Mouse (Mus musculus) heart, embryonic 11.5 days (tissue): ENCODE data around the gene Selenon. TPM values are rescaled to one million over a fixed set of nuclear protein-coding genes. Genes with fewer than 3 reads are reported as not detected.

ENCODE experiments used
- ATAC-seq: fragments of 200-750 bp; cut with Nextera tagmentation; replicated peaks from 2 replicates; pipeline ENCODE4 v1.8.0; 2017; ENCODE audit warnings: moderate library complexity; ENCODE audit not compliant: insufficient number of reproducible peaks, low FRiP score, low TSS enrichment
- H3K27ac ChIP-seq: fragments of 300-500 bp; sonication (generic); 2 replicates; pipeline ENCODE4 v1.5.1; 2014; ENCODE audit warnings: mild to moderate bottlenecking, low read depth, low read length
- H3K27me3 ChIP-seq: fragments of 300-500 bp; sonication (generic); 2 replicates; pipeline ENCODE4 v1.6.1; 2014; ENCODE audit warnings: mild to moderate bottlenecking, low read length, mixed read lengths; ENCODE audit not compliant: control insufficient read depth, insufficient read depth
- H3K36me3 ChIP-seq: fragments of 300-500 bp; sonication (generic); 2 replicates; pipeline ENCODE4 v1.6.1; 2014; ENCODE audit warnings: mild to moderate bottlenecking, low read length, moderate library complexity, mixed read lengths; ENCODE audit not compliant: control insufficient read depth, insufficient read depth
- H3K4me1 ChIP-seq: fragments of 300-500 bp; sonication (generic); 2 replicates; pipeline ENCODE4 v1.6.1; 2014; ENCODE audit warnings: low read length; ENCODE audit not compliant: control insufficient read depth, insufficient read depth
- H3K4me2 ChIP-seq: fragments of 300-500 bp; sonication (generic); 2 replicates; pipeline ENCODE4 v1.6.1; 2014; ENCODE audit warnings: mild to moderate bottlenecking, moderate library complexity
- H3K4me3 ChIP-seq: fragments of 300-500 bp; sonication (generic); 2 replicates; pipeline ENCODE4 v1.5.1; 2014; ENCODE audit warnings: low read depth, low read length
- H3K9ac ChIP-seq: fragments of 300-500 bp; sonication (generic); 2 replicates; pipeline ENCODE4 v1.6.1; 2014; ENCODE audit warnings: mild to moderate bottlenecking, low read depth, low read length, moderate library complexity
- H3K9me3 ChIP-seq: fragments of 300-500 bp; sonication (generic); replicated peaks from 2 replicates; pipeline ENCODE4 v1.6.1; 2016; ENCODE audit warnings: low read length; ENCODE audit not compliant: control insufficient read depth
- WGBS: fragments of 180-500 bp; shearing (Covaris S2); extraction: QIAGEN DNeasy Blood & Tissue Kit; methylation state at CpG from one replicate; pipeline ENCODE4 v1.1.7; 2014; ENCODE audit not compliant: insufficient replicate concordance; 5-methylcytosine and 5-hydroxymethylcytosine counted together
- polyA plus RNA-seq: library from polyadenylated mRNA; unstranded; fragments of >200 nt; fragmentation: Nextera tagmentation; extraction: Ambion mirVana; gene quantifications from 2 replicates; pipeline ENCODE4 v1.2.1, GENCODE M21; 2014

The Selenon gene
- polyA plus RNA-seq, 1 experiment from 2014 or later, result 22.4 TPM

GRCm38 (mm10) chr4:134590227-134590926, 38.4 kb upstream of the Selenon start:
- Histone ChIP-seq H3K36me3 (0 out of 2 replicates have a peak, but pooled peaks cover 3% of the 10 kb centered on the region), H3K27ac (no peak overlapping the region), H3K4me3 (no peak overlapping the region), H3K9me3 (no peaks in the 10 kb centered on the region), H3K4me1 (peaks cover 5% of the 10 kb centered on the region), H3K9ac (no peak overlapping the region), H3K27me3 (no peaks in the 10 kb centered on the region), H3K4me2 (no peak overlapping the region)
- WGBS, result 75% methylated on average over 10 of the region's 10 CpGs
- no peak for ATAC-seq

- H3K36me3 ChIP-seq, result 0 out of 2 replicates have a peak, but pooled peaks cover 3% of the 10 kb centered on the region
- H3K4me2 ChIP-seq, result no peak overlapping the region
- ATAC-seq, result no peak
- H3K9ac ChIP-seq, result no peak overlapping the region
- peaks cover 5% of the 10 kb centered on the region for H3K4me1 ChIP-seq
- H3K27ac ChIP-seq, result no peak overlapping the region
- 78% methylated on average over 9 of the region's 9 CpGs for WGBS
- H3K27me3 ChIP-seq, result no peaks in the 10 kb centered on the region
- no peak overlapping the region for H3K4me3 ChIP-seq
- H3K9me3 ChIP-seq, result no peaks in the 10 kb centered on the region
Observed at GRCm38 (mm10) chr4:134589786-134590185, 37.8 kb upstream of the Selenon start.

- no peaks in the 10 kb centered on the region for H3K9me3 ChIP-seq
- H3K27ac ChIP-seq, result no peak overlapping the region
- no peak overlapping the region for H3K4me3 ChIP-seq
- no peaks in the 10 kb centered on the region for H3K27me3 ChIP-seq
- H3K4me2 ChIP-seq, result no peak overlapping the region
- peaks cover 5% of the 10 kb centered on the region for H3K4me1 ChIP-seq
- ATAC-seq, result no peak
- no peak overlapping the region for H3K9ac ChIP-seq
- 0 out of 2 replicates have a peak, but pooled peaks cover 3% of the 10 kb centered on the region for H3K36me3 ChIP-seq
- WGBS, result 88% methylated on average over 5 of the region's 5 CpGs
Observed at GRCm38 (mm10) chr4:134588951-134589350, 37.0 kb upstream of the Selenon start.

GRCm38 (mm10) chr4:134588287-134588686, 36.3 kb upstream of the Selenon start:
- 83% methylated on average over 9 of the region's 9 CpGs for WGBS
- Histone ChIP-seq H3K27me3 (no peaks in the 10 kb centered on the region), H3K36me3 (0 out of 2 replicates have a peak, but pooled peaks cover 3% of the 10 kb centered on the region), H3K9ac (no peak overlapping the region), H3K4me1 (peaks cover 5% of the 10 kb centered on the region), H3K27ac (no peak overlapping the region), H3K4me3 (no peak overlapping the region), H3K4me2 (no peak overlapping the region), H3K9me3 (no peaks in the 10 kb centered on the region)
- ATAC-seq, result no peak

- Histone ChIP-seq H3K4me3 (no peak overlapping the region), H3K4me1 (peaks cover 5% of the 10 kb centered on the region), H3K9ac (no peak overlapping the region), H3K27ac (no peak overlapping the region), H3K27me3 (no peaks in the 10 kb centered on the region), H3K36me3 (0 out of 2 replicates have a peak, but pooled peaks cover 3% of the 10 kb centered on the region), H3K4me2 (no peak overlapping the region), H3K9me3 (no peaks in the 10 kb centered on the region)
- no peak for ATAC-seq
- WGBS, result 59% methylated on average over 11 of the region's 11 CpGs
Observed at GRCm38 (mm10) chr4:134587636-134588197, 35.8 kb upstream of the Selenon start.

- Histone ChIP-seq H3K9ac (no peak overlapping the region), H3K4me3 (no peak overlapping the region), H3K4me1 (peaks cover 5% of the 10 kb centered on the region), H3K9me3 (no peaks in the 10 kb centered on the region), H3K4me2 (no peak overlapping the region), H3K36me3 (0 out of 2 replicates have a peak, but pooled peaks cover 3% of the 10 kb centered on the region), H3K27ac (no peak overlapping the region), H3K27me3 (no peaks in the 10 kb centered on the region)
- no peak for ATAC-seq
- WGBS, result 87% methylated on average over 1 of the region's 1 CpGs
Observed at GRCm38 (mm10) chr4:134586631-134587030, 34.7 kb upstream of the Selenon start.

GRCm38 (mm10) chr4:134586126-134586525, 34.2 kb upstream of the Selenon start:
- H3K27me3 ChIP-seq, result no peaks in the 10 kb centered on the region
- ATAC-seq, result no peak
- peaks cover 7% of the 10 kb centered on the region for H3K4me1 ChIP-seq
- H3K9me3 ChIP-seq, result no peaks in the 10 kb centered on the region
- no peak overlapping the region for H3K27ac ChIP-seq
- no peak overlapping the region for H3K4me2 ChIP-seq
- H3K4me3 ChIP-seq, result no peak overlapping the region
- 0 out of 2 replicates have a peak, but pooled peaks cover 3% of the 10 kb centered on the region for H3K36me3 ChIP-seq
- no peak overlapping the region for H3K9ac ChIP-seq
- WGBS, result 82% methylated on average over 7 of the region's 7 CpGs

- ATAC-seq, result no peak
- Histone ChIP-seq H3K27me3 (no peaks in the 10 kb centered on the region), H3K27ac (no peak overlapping the region), H3K36me3 (no peaks in the 10 kb centered on the region), H3K9ac (no peak overlapping the region), H3K4me2 (no peak overlapping the region), H3K4me1 (peaks cover 29% of the 10 kb centered on the region), H3K9me3 (no peaks in the 10 kb centered on the region), H3K4me3 (no peak overlapping the region)
- 59% methylated on average over 3 of the region's 3 CpGs for WGBS
Observed at GRCm38 (mm10) chr4:134583513-134583912, 31.5 kb upstream of the Selenon start.
